Mouse (Mus musculus): ENCODE measurements at regions not wholly inside any gene's neighbourhood (a gene's known extent, or its start where the extent isn't known, plus 50 kb on each side); places are given as distances from the start of the nearest gene placed in this dataset.

DNA sequence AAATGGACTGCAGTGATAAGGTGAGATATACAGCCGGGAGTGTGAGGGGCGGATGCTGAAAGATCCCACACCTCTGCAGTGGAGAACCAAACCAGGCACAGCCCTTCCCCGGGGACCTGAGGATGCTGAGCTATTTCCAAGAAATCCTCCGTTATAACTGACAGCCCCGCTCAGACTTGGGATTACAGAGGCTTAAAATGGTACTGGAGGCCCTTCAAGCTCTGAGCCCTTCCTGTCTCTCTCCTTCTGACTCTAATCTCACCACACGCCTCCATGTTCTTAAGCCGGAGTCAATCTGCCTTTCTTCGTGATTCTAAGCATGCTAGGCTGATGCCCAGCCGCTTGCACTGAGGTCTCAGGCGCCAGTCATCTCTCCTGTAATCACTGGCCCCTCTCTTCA, 221.5 kb downstream of the 3100002H09Rik start:
- no peak for TF ChIP-seq CTCF (IDR thresholded peaks at IDR 0.05; ENCODE audit: insufficient read depth, low read length)
- no peak for TF ChIP-seq POLR2A (IDR thresholded peaks at IDR 0.05; ENCODE audit: borderline replicate concordance, extremely low read depth, low read depth, low read length)

Measured in lung, adult 2 months (tissue).